Mouse (Mus musculus): ENCODE measurements at regions not wholly inside any gene's neighbourhood (a gene's known extent, or its start where the extent isn't known, plus 50 kb on each side); places are given as distances from the start of the nearest gene placed in this dataset.

GRCm38 (mm10) chr17:87517258-87517657 is 70.5 kb upstream of the Calm2 start:
- Histone ChIP-seq H3K79me3 (ENCODE audit: low read depth) (no peaks in the 10 kb centered on the region), H3K4me3 (ENCODE audit: insufficient read depth, poor library complexity, severe bottlenecking) (no peak overlapping the region), H3K79me2 (ENCODE audit: control insufficient read depth, insufficient read depth) (no peaks in the 10 kb centered on the region), H3K27me3 (ENCODE audit: control insufficient read depth, insufficient read depth, insufficient read length) (peaks cover 14% of the 10 kb centered on the region), H3ac (ENCODE audit: control insufficient read depth, insufficient read length, low read depth) (no peak overlapping the region), H3K36me3 (ENCODE audit: control insufficient read depth, insufficient read depth) (no peaks in the 10 kb centered on the region)
- no peak for TF ChIP-seq CTCF (IDR thresholded peaks at IDR 0.05; ENCODE audit: control insufficient read depth, insufficient read depth, insufficient read length)
- TF ChIP-seq FOSL1 (IDR thresholded peaks at IDR 0.05; ENCODE audit: insufficient read depth, low read length, poor library complexity, severe bottlenecking) = no peak
- TF ChIP-seq MYOG (IDR thresholded peaks at IDR 0.05; ENCODE audit: control insufficient read depth, extremely low read depth, insufficient read length) = no peak
- no peak for TF ChIP-seq MYOD1 (IDR thresholded peaks at IDR 0.05; ENCODE audit: control insufficient read depth, insufficient read length, low read depth)
- no peak for TF ChIP-seq MAX (IDR thresholded peaks at IDR 0.05)
- TF ChIP-seq CEBPB (IDR thresholded peaks at IDR 0.05; ENCODE audit: low read depth) = no peak
- TF ChIP-seq USF1 (IDR thresholded peaks at IDR 0.05; ENCODE audit: low read depth) = no peak

DNA sequence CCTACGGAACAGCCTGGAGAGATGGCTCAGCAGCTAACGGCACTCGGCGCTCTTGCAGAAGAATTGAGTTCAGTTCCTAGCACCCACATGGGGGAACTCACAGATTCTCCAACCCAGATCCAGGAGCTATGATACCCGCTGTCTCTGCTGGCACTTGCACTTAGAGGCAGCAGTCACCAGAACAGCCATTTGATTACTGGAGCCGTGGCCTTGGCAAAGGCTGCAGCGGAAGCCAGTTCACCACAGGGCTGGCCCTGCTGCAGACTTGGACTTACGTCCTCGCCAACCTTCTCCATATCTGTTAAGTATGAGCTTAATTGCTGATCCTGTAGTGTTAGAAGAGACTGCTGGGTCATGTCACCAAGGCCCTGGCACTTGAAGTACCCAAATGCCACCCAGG is 72.7 kb upstream of the Calm2 start:
- no peak overlapping the region for H3ac ChIP-seq (ENCODE audit: control insufficient read depth, insufficient read length, low read depth)

DNA sequence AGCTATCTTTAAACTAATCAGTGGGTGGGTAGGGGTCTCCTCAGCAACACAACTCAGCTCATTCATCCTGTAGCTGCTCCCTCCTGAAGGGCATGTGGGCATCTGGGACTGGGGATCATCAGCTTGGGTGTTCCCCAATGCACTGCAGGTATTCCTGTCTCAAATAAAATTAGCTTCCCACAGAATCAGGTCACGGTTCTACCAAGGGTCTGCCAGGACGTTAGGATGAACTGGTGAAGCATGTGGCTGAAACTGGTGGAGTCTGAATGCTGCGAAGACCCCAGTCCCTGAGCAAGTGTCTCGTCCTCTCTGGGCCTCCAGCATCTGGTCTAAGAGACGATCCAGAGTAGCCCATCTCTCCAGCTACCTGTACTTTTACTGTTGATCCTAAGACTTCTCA is 74.1 kb upstream of the Calm2 start:
- Histone ChIP-seq H3ac (ENCODE audit: control insufficient read depth, insufficient read length, low read depth) (no peak overlapping the region), H3K79me3 (ENCODE audit: low read depth) (no peaks in the 10 kb centered on the region), H3K4me3 (ENCODE audit: insufficient read depth, poor library complexity, severe bottlenecking) (no peak overlapping the region), H3K36me3 (ENCODE audit: control insufficient read depth, insufficient read depth) (no peaks in the 10 kb centered on the region), H3K79me2 (ENCODE audit: control insufficient read depth, insufficient read depth) (no peaks in the 10 kb centered on the region), H3K27me3 (ENCODE audit: control insufficient read depth, insufficient read depth, insufficient read length) (peaks cover 14% of the 10 kb centered on the region)
- no peak for TF ChIP-seq CEBPB (IDR thresholded peaks at IDR 0.05; ENCODE audit: low read depth)
- no peak for TF ChIP-seq MYOG (IDR thresholded peaks at IDR 0.05; ENCODE audit: control insufficient read depth, extremely low read depth, insufficient read length)

More for the DNA sequence above, 72.7 kb upstream of the Calm2 start:
- Histone ChIP-seq H3K4me3 (ENCODE audit: insufficient read depth, poor library complexity, severe bottlenecking) (no peak overlapping the region), H3K27me3 (ENCODE audit: control insufficient read depth, insufficient read depth, insufficient read length) (peaks cover 14% of the 10 kb centered on the region), H3K36me3 (ENCODE audit: control insufficient read depth, insufficient read depth) (no peaks in the 10 kb centered on the region), H3K79me2 (ENCODE audit: control insufficient read depth, insufficient read depth) (no peaks in the 10 kb centered on the region), H3K79me3 (ENCODE audit: low read depth) (no peaks in the 10 kb centered on the region)
- TF ChIP-seq FOSL1 (IDR thresholded peaks at IDR 0.05; ENCODE audit: insufficient read depth, low read length, poor library complexity, severe bottlenecking) (no peak), MAX (IDR thresholded peaks at IDR 0.05) (no peak), USF1 (IDR thresholded peaks at IDR 0.05; ENCODE audit: low read depth) (no peak), MYOG (IDR thresholded peaks at IDR 0.05; ENCODE audit: control insufficient read depth, extremely low read depth, insufficient read length) (no peak), CEBPB (IDR thresholded peaks at IDR 0.05; ENCODE audit: low read depth) (no peak), CTCF (IDR thresholded peaks at IDR 0.05; ENCODE audit: control insufficient read depth, insufficient read depth, insufficient read length) (no peak), MYOD1 (IDR thresholded peaks at IDR 0.05; ENCODE audit: control insufficient read depth, insufficient read length, low read depth) (no peak)

GRCm38 (mm10) chr17:87521622-87522151 is 75.0 kb upstream of the Calm2 start:
- Histone ChIP-seq H3K79me3 (ENCODE audit: low read depth) (no peaks in the 10 kb centered on the region), H3ac (ENCODE audit: control insufficient read depth, insufficient read length, low read depth) (no peak overlapping the region), H3K27me3 (ENCODE audit: control insufficient read depth, insufficient read depth, insufficient read length) (peaks cover 14% of the 10 kb centered on the region), H3K79me2 (ENCODE audit: control insufficient read depth, insufficient read depth) (no peaks in the 10 kb centered on the region), H3K4me3 (ENCODE audit: insufficient read depth, poor library complexity, severe bottlenecking) (no peak overlapping the region), H3K36me3 (ENCODE audit: control insufficient read depth, insufficient read depth) (no peaks in the 10 kb centered on the region)
- no peak for TF ChIP-seq USF1 (IDR thresholded peaks at IDR 0.05; ENCODE audit: low read depth)

GRCm38 (mm10) chr17:87522500-87523091 is 75.9 kb upstream of the Calm2 start:
- Histone ChIP-seq H3K27me3 (ENCODE audit: control insufficient read depth, insufficient read depth, insufficient read length) (peaks cover 14% of the 10 kb centered on the region), H3K4me3 (ENCODE audit: insufficient read depth, poor library complexity, severe bottlenecking) (no peak overlapping the region), H3K36me3 (ENCODE audit: control insufficient read depth, insufficient read depth) (no peaks in the 10 kb centered on the region), H3ac (ENCODE audit: control insufficient read depth, insufficient read length, low read depth) (no peak overlapping the region), H3K79me3 (ENCODE audit: low read depth) (no peaks in the 10 kb centered on the region), H3K79me2 (ENCODE audit: control insufficient read depth, insufficient read depth) (no peaks in the 10 kb centered on the region)
- no peak for TF ChIP-seq USF1 (IDR thresholded peaks at IDR 0.05; ENCODE audit: low read depth)
- TF ChIP-seq CTCF (IDR thresholded peaks at IDR 0.05; ENCODE audit: control insufficient read depth, insufficient read depth, insufficient read length) = no peak
- no peak for TF ChIP-seq CEBPB (IDR thresholded peaks at IDR 0.05; ENCODE audit: low read depth)
- TF ChIP-seq MYOG (IDR thresholded peaks at IDR 0.05; ENCODE audit: control insufficient read depth, extremely low read depth, insufficient read length) = no peak
- TF ChIP-seq MYOD1 (IDR thresholded peaks at IDR 0.05; ENCODE audit: control insufficient read depth, insufficient read length, low read depth) = no peak
- TF ChIP-seq MAX (IDR thresholded peaks at IDR 0.05) = no peak
- TF ChIP-seq FOSL1 (IDR thresholded peaks at IDR 0.05; ENCODE audit: insufficient read depth, low read length, poor library complexity, severe bottlenecking) = no peak

GRCm38 (mm10) chr17:87523643-87524042 is 76.9 kb upstream of the Calm2 start:
- no peaks in the 10 kb centered on the region for H3K79me3 ChIP-seq (ENCODE audit: low read depth)
- H3K79me2 ChIP-seq (ENCODE audit: control insufficient read depth, insufficient read depth) = no peaks in the 10 kb centered on the region
- H3K36me3 ChIP-seq (ENCODE audit: control insufficient read depth, insufficient read depth) = no peaks in the 10 kb centered on the region
- H3K27me3 ChIP-seq (ENCODE audit: control insufficient read depth, insufficient read depth, insufficient read length) = peaks cover 14% of the 10 kb centered on the region
- H3ac ChIP-seq (ENCODE audit: control insufficient read depth, insufficient read length, low read depth) = no peak overlapping the region
- no peak for TF ChIP-seq USF1 (IDR thresholded peaks at IDR 0.05; ENCODE audit: low read depth)
- no peak for TF ChIP-seq MAX (IDR thresholded peaks at IDR 0.05)
- TF ChIP-seq MYOG (IDR thresholded peaks at IDR 0.05; ENCODE audit: control insufficient read depth, extremely low read depth, insufficient read length) = no peak
- TF ChIP-seq FOSL1 (IDR thresholded peaks at IDR 0.05; ENCODE audit: insufficient read depth, low read length, poor library complexity, severe bottlenecking) = no peak
- TF ChIP-seq CEBPB (IDR thresholded peaks at IDR 0.05; ENCODE audit: low read depth) = no peak
- no peak for TF ChIP-seq MYOD1 (IDR thresholded peaks at IDR 0.05; ENCODE audit: control insufficient read depth, insufficient read length, low read depth)
- no peak for TF ChIP-seq CTCF (IDR thresholded peaks at IDR 0.05; ENCODE audit: control insufficient read depth, insufficient read depth, insufficient read length)
- no peak overlapping the region for H3K4me3 ChIP-seq (ENCODE audit: insufficient read depth, poor library complexity, severe bottlenecking)
